Mouse (Mus musculus) bone marrow macrophage, adult 2 months (primary cell): ENCODE measurements around the gene Trappc10.

Experiments used
- CTCF ChIP-seq: IDR thresholded peaks from 2 replicates; pipeline ENCODE4 v1.5.1; 2012; ENCODE audit warnings: low read depth, mild to moderate bottlenecking, low read length, moderate library complexity
- POLR2A ChIP-seq: IDR thresholded peaks from 2 replicates; pipeline ENCODE4 v1.6.1; 2012; ENCODE audit warnings: mild to moderate bottlenecking, low read depth, low read length, borderline replicate concordance

DNA sequence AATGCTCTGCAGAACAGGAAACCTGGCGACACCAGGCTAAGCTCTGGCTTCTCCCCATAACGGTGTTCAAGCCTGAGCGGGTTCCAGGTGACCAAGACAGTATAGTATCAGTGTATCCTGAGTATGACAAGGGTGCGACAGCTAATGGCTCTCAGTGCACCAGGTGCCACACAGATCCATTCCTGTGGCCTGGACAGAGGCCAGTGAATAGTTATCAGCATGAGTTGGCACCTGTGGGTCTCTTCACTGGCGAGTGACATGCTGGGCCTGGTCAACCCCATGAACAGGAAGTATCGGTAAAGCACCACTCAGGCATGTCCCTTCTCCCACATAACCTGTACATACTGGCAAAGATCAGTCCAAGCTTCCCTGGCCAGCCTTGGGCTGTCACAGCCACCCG lies 73.4 kb downstream of the Trappc10 start:
- TF ChIP-seq POLR2A (no peak), CTCF (no peak)
